Mouse (Mus musculus): ENCODE results near the gene Kcnc2. TPM values are rescaled to one million over a fixed set of nuclear protein-coding genes. Genes with fewer than 3 reads are reported as not detected.

Gene Kcnc2
- polyA plus RNA-seq (2012), result not detected in 2 replicates

DNA sequence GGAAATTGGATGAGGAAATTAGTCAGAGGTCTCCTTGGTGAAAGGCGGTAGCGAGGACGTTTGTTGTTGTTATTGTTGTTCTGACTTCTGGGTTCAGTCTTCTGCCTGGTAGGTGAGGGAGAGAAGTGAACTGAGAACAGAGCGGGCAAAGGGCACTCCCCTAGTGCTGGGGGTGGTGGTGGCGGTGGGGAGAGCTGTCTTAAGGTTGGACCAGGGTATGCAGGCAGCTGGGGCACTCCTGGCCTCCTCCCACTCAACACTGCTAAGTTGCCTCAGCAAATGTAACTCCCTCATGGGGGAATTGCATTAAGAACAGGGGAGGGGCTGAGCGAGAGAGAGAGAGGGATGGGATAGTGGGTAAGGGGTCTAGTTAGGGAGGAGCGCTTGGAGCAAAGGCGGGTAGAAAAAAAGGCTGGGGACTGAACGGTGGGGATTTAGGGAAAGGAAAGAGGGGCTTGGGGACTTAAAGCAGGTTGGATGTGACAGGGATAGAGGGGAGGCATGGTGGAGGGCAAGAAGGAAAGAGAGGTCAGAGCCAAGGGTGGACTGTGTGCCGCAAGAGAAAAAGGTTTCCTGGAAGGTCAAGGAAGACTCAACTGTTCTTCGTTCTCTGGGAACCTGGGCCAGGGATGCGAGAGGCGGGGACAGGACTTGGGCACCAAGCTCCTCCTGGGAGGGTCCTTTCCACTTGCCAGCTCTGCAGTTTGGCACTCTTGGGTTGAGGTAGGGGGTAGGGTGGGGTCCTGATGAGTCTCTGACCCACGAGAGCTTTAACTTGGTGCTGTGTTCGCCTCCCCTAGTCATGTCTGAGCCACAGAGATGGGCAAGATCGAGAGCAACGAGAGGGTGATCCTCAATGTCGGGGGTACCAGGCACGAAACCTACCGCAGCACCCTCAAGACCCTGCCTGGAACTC lies at the start of gene Kcnc2:
Kcnc2 (plus strand) TSS at position 235 of the 916 bp plus-strand sequence.
- TF ChIP-seq GATA1 (IDR thresholded peaks at IDR 0.05; ENCODE audit: low read length), result no peak

DNA sequence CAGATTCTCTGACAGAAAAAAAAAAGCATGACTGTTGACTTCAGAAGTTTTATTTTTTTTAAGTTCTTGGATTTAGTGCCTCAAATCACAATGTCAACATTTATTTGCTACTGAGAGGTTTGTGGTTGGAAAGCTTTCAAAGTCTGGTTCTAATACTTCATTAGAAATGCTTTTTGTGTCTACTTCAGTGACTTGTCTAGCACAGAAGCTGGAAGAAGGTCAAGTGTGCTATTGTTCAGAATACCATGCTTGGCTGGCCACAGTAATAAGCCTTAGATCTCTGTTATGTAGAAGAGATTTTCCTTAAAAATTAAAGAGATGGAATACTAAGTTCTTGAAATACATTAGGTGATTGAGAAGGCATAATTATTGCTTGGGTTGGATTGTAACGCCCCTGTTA lies 43.8 kb upstream of the Kcnc2 start:
- TF ChIP-seq GATA1 (IDR thresholded peaks at IDR 0.05; ENCODE audit: low read length), result no peak

DNA sequence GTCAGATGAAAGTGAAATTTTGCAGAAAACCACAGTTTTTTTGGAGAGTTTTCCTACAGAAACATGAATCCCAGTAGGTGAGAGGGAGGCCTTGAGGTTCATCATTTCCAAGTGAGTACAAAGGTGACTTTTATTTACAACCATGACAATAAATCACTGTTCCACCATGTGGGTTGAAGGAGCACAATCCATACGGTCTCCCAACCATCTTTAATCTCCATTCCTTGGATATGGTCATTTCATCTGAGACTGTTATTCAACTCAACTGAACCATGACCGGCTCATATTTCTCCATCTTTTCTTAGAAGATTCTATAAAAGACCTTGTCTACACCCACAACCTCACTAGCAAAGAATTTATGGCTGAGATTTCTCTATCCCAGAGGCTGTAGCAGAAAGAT lies 22.6 kb upstream of the Kcnc2 start:
- no peak for TF ChIP-seq GATA1 (IDR thresholded peaks at IDR 0.05; ENCODE audit: low read length)

DNA sequence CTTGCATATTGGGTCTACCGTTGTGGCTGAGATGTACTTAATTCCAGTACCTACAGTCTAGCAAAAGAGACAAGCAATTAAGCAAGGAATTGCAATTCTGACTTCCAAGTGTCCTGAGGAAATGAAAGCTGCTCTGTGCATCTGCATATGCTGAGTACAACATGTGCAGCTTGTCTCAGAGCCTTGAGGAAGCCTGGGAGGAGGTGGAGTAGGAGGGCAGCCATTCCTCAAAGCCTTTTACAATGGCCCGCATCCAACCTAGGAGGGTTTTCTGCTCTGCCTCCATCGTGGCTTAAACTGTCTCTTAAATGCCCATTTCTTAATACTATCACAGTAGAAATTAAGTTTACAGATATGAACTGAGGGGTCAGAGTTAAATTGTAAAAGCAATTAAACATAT lies 7.5 kb upstream of the Kcnc2 start:
- no peak for TF ChIP-seq GATA1 (IDR thresholded peaks at IDR 0.05; ENCODE audit: low read length)

DNA sequence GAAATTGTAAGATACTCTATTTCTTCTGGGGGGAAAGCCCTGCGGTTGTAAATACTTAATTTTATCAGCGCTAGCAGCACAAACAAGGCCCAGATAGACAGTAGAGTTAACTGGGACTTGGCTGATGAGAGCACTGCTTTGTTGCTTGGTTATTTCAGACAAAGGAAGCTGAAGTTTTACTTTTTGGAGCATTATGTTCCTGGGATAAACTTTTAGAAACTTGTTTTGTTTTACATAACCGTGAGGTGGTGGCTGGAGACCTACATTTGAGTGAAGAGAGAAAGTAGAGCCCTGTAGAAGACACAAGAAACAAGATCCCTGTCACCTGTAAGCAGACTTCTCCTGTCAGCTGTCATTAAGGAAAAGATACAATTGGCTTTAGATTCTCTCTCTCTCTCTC lies 1.4 kb upstream of the Kcnc2 start:
- no peak for TF ChIP-seq GATA1 (IDR thresholded peaks at IDR 0.05; ENCODE audit: low read length)

DNA sequence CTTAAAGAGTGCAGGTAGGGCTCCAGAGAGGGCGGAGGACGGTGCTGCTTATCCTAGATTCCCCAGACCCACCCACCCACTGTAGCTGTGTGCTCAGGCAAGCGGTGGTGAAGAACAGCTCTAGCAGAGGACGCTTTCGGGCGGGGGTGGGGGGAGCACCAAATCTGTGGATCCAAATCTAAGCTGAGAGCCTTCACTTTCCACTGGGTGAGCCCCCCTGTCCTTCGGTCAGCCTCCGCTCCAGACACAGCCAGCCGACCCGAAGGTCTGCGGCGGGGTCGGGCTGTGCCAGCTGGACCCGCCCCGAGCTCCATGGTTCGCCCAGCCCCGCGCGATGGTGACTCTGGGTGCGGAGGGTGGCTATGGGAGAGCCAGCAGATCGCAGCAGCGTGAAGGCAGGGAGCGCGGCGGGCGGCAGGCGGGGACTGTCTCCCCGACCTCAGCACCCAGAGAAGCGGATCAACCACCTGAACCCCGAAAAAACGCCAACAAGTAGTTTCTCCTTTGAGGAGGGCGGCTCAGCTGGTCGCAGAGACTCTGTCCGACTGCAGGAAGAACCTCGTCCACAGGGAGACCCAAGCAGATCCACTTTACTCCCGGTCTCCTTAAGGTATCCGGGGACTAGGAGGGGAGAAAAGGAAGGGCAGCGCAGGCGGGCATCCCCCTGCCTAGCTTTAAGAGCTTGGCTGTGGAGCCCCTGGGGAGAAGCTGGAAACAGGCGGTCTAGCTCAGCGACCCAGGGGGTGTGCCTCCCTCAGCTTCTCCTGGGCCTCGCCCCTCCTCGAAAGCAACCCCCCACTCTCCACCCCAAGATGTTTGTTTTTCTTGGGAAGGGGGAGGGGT lies 761 bp upstream of the Kcnc2 start:
- TF ChIP-seq GATA1 (IDR thresholded peaks at IDR 0.05; ENCODE audit: low read length), result no peak

DNA sequence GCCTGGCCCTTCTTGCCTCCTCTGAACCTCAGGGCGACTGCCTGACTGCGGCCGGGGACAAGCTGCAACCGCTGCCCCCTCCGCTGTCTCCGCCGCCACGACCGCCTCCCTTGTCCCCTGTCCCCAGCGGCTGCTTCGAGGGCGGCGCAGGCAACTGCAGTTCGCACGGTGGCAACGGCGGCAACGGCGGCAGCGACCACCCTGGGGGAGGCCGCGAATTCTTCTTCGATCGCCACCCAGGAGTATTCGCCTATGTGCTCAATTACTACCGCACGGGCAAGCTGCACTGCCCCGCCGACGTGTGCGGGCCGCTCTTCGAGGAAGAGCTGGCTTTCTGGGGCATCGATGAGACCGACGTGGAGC lies 863 bp downstream of the Kcnc2 start:
- TF ChIP-seq GATA1 (IDR thresholded peaks at IDR 0.05; ENCODE audit: low read length), result no peak

DNA sequence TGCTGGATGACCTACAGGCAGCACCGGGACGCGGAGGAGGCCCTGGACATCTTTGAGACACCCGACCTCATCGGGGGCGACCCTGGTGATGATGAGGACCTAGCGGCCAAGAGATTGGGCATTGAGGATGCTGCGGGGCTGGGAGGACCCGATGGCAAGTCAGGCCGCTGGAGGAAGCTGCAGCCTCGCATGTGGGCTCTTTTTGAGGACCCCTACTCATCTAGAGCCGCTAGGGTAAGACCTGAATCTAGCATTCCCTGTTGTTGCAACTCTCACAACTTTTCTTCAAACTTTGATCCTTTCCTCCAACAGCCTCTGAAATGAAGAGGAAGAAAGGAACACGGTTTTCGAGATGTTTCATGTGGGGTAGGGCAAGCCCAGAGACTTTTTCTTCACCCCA lies 1.2 kb downstream of the Kcnc2 start:
- TF ChIP-seq GATA1 (IDR thresholded peaks at IDR 0.05; ENCODE audit: low read length), result no peak

DNA sequence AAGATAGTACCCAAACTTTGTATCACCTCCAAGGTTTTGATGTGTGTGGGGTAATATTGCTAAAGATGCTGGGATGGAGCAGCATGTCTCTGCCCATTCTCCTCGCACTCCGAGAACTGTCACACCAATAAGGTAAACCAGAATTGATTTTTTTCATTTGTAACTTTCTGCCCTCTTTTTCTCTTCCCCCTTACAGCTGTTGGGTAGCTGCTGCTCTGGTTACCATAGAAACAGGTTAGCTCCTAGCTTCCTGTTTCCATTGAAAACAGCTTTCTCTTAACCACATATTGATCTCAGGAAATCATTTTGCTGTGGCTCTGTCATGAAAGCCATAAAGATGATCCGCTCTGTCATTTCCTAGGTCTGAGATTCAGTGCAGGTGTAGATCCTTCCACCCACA lies 7.1 kb downstream of the Kcnc2 start:
- TF ChIP-seq GATA1 (IDR thresholded peaks at IDR 0.05; ENCODE audit: low read length), result no peak

DNA sequence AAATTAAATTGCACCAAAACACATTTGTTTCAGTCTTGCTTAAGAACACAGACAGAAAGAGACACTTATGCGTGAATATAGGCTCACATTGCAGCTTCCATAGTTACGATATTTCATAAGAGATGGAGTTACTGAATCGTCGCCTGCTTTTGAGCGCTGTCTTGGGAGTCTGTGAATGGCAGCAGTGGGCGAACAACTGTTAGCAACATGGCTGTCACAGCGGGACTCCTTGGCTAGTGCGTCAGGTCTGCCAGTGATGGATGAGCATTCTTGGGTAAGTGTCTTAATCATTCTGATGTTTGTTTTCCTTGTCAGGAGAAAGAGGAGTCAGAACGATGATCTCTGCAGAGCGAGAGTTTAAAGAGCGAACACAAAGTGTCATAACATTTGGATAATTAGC lies 44.2 kb downstream of the Kcnc2 start:
- no peak for TF ChIP-seq GATA1 (IDR thresholded peaks at IDR 0.05; ENCODE audit: low read length)

DNA sequence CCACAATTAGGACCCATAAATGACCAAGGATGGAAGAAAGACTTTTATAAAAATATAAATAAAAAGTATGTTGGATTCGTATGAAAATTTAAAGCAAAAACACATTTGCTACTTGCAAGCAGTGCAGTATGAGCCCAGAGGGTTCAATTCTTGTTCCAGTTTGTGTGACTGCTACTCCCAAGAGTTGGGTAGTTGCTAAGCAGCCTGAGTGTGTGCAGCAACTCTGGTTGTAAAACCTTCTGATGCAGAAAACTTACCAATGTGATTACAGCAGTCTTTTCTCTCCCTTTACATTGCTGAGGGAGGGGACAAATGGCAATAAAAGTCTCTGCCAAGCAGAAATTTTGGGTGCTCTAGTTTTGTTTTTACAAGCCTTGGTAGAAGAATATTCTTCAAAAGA lies 46.9 kb downstream of the Kcnc2 start:
- no peak for TF ChIP-seq GATA1 (IDR thresholded peaks at IDR 0.05; ENCODE audit: low read length)

DNA sequence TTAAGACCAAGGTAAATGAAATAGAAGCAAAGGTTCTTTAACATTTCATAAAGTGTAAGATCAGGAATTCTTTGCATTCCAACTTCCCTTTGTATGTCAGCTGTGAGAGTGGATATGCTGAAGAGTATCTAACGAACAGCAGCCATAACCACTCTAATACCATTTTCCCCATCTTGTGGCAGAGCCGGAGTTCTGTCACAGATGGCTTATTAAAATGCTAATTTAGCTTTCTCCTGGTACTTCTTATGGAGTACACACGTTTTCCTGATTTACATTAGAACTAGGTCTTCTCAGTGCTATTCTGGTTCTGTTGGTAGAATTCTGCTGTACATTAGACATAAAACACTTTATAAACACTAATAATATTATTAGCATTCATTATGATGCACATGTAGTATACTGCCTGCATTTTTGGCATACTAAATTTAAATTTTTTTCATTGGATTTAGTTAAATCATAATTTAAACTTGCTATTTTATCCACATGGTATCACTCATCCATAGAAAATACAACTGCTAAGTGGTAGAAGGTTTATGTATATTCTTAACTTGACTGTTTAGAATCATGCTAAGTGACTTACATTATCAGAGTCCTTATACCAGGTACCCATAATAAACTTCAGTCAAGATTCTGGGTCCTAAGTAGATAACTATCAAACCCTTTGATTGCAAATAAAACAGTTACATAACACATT lies 86.9 kb downstream of the Kcnc2 start:
- TF ChIP-seq GATA1 (IDR thresholded peaks at IDR 0.05; ENCODE audit: low read length), result no peak

DNA sequence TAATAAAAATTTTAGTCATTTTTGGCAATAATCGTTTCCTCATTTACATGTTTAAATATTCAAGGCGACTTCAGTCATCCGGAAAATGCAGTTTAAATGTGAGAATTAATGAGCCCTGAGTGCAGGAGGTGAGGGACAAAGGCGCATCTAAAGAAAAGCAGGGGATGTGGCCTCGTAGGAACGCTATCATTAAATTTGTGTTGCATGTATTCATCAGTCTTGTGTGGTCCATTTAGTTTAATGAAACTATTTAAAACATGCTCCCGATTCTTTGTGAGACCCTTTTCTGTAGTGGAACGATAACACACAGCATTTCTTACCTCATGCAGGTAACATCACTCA lies 87.4 kb downstream of the Kcnc2 start:
- no peak for TF ChIP-seq GATA1 (IDR thresholded peaks at IDR 0.05; ENCODE audit: low read length)

DNA sequence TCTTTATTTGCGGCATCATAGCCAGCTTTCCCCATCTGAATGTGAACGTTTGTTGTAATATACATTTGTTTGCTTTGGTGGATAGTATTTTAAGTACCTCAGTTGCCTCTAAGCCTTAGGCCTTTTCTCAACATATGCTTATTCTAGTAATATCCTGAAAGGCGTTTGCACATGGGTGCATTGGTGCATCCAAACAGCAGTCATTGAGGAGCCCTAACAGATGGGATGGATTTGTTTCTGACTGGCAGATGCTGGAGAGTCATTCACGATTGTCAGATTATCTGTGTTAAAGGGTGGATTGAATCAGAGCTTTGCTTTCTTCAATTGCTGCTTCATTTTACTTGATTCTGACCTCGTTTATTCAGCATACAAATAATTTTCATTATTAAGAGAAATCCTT lies 89.8 kb downstream of the Kcnc2 start:
- no peak for TF ChIP-seq GATA1 (IDR thresholded peaks at IDR 0.05; ENCODE audit: low read length)

DNA sequence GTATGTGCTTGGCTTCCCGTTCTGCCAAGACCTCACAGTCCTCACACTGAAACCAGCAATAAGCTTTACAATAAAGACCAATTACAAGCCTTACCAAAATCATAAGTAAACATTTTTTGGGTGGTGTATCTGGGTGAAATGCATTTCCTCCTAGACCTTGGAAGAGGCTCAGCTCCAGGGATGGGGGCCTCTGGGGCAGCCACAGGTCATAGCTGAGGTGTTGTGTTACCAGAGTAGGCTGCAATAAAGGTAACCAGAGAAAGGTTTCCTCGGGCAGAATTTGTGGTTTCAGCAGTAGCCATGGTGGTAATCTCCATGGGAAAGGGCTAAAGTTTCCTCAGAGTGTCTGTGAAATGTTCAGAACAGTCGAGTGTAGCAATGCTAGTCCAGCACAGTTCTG lies 97.4 kb downstream of the Kcnc2 start:
- no peak for TF ChIP-seq GATA1 (IDR thresholded peaks at IDR 0.05; ENCODE audit: low read length)

DNA sequence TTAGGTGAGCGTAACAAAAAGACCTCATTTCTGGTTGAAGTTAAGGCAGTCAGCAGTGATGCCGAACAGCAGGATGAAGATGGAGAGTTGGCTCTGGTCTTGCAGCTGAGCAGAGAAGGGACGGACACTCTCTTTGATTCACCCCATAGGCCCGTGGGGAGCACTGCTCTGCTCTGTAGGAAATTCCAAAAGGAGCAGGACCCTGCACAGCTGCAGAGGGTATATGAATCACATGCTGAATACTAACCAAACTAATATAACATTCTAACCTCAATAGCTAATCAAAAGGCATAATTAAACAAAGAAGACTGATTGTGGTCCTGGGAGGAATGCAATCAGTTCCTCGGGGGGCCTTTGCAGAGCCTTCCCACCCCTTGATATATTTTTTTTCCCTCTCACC lies 106.2 kb downstream of the Kcnc2 start:
- no peak for TF ChIP-seq GATA1 (IDR thresholded peaks at IDR 0.05; ENCODE audit: low read length)

Data from G1E-ER4 (cell line).